Mouse (Mus musculus): ENCODE measurements around the gene Ece1.

Gene Ece1

GRCm38 (mm10) chr4:137984212-137984611, 122.2 kb downstream of the Ece1 start:
- peak; percentile 35 for DNase-seq (ENCODE audit: low spot score)

DNA sequence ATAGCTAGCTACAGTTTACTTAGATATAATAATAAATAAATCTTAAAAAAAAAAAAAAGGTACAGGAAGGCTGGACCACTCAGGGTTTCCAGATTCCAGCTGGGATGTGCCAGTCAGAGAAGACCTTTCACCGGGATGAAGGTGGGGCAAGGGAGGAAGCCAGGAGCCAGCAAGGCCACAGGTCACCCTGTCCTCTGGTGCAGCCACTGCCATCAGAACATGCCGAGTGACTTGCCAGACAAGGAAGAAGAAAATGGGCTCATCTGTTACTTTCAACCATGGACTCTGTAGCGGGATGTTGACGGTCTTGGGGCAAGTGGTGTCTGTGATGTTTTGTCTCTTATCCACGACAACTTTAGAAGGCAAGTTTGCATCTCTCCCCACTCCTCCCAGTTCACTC, 122.7 kb downstream of the Ece1 start:
- DNase-seq (ENCODE audit: low spot score), result no peak

DNA sequence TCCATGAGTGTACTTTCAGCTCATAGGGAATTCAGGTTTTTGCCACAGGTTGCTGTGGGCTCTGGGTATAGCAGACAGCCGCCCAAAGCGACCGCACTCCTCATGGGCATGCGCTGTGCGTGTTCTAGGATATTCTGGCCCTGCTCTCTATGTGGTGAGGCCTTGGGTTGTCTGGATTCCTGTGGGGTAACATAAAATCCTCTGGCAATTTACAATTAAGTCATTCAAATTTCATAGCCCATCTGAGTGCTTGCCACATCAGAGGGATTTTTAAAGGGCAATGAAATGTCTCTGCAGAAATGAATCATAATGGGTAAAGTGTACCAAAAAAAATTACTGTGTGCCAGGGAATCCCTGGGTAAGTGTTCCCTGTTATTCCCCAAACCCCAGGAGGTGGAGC, 127.4 kb downstream of the Ece1 start:
- DNase-seq (ENCODE audit: low spot score), result no peak

DNA sequence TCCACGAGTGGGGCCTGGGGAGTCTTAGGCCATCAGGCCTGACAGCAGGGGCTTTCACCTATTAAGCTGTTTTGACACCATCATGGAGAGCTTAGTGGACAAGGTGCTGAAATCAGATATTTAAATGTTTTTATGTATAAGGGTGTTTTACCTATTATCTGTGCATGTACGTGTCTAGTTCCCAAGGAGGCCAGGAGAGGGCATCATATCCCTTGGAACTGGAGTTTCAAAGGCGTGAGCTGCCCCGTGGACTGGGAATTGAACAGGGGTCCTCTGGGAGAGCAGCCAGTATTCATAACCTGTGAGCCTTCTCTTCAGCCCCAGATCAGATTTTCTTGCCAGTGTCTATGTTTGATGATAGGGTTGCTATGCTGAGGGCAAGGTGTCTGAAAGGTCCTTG, 128.4 kb downstream of the Ece1 start:
- DNase-seq (ENCODE audit: low spot score), result no peak

GRCm38 (mm10) chr4:137991240-137991639, 129.2 kb downstream of the Ece1 start:
- no peak for DNase-seq (ENCODE audit: low spot score)

- no peak for DNase-seq (ENCODE audit: low spot score)
Measured at GRCm38 (mm10) chr4:137992890-137993289, 130.9 kb downstream of the Ece1 start, which contains the start of gene Eif4g3. Gene Eif4g3, plus strand, starts transcription at chr4:137993022.

DNA sequence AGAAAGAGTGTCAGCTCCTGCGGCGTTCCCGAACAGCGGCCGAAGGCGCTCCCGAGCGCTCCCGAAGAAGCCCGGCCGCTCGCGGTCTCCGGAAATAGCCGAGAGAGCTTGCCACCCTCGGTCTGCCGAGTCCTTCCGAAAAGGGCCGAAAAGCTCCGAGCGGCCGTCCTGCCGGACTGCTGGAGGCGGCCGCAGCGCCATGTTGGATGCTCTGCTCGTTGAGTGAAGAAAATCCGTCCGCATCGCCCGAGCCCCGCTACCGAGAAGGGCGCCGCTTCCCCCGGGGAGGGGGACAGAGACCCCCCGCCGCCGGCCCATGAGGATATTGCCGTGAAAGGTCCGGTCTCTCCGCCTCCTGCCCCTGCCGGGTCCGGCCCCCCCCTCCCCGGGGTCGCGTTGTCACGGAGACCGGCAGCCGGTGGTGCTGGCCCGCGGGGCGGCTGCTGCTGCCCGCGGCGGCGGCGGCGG, 131.3 kb downstream of the Ece1 start:
- peak; percentile 98 for DNase-seq (ENCODE audit: low spot score)

GRCm38 (mm10) chr4:137993821-137994561, 132.0 kb downstream of the Ece1 start:
- peak; percentile 48 for DNase-seq (ENCODE audit: low spot score)

GRCm38 (mm10) chr4:137994562-137995336, 132.7 kb downstream of the Ece1 start:
- no peak for DNase-seq (ENCODE audit: low spot score)

- no peak for DNase-seq (ENCODE audit: low spot score)
Measured at GRCm38 (mm10) chr4:137995399-137995798, 133.4 kb downstream of the Ece1 start.

DNA sequence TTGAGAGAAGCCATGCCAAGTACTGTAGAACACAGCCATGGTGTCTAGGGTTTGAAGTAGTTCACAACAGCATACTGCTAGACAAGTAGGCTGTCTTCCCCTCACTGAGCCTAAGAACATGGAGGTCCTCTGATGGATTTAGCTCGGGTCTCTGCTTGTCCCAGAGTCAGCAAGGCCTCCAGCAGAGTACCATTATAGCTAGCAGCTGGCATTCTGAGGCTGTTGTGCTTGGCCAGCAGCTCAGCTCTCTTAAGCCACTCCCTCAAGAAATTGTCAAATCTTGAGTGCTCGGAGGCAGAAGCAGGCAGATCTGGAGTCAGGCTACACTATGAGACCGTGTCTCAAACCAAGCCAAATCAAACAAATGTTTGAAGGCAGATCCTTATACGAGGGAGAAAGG, 136.2 kb downstream of the Ece1 start:
- DNase-seq (ENCODE audit: low spot score), result no peak

- no peak for DNase-seq (ENCODE audit: low spot score)
Measured at GRCm38 (mm10) chr4:138000682-138001081, 138.6 kb downstream of the Ece1 start.

GRCm38 (mm10) chr4:138003909-138004610, 142.0 kb downstream of the Ece1 start:
- no peak for DNase-seq (ENCODE audit: low spot score)

GRCm38 (mm10) chr4:138005781-138006180, 143.7 kb downstream of the Ece1 start:
- DNase-seq (ENCODE audit: low spot score), result no peak

DNA sequence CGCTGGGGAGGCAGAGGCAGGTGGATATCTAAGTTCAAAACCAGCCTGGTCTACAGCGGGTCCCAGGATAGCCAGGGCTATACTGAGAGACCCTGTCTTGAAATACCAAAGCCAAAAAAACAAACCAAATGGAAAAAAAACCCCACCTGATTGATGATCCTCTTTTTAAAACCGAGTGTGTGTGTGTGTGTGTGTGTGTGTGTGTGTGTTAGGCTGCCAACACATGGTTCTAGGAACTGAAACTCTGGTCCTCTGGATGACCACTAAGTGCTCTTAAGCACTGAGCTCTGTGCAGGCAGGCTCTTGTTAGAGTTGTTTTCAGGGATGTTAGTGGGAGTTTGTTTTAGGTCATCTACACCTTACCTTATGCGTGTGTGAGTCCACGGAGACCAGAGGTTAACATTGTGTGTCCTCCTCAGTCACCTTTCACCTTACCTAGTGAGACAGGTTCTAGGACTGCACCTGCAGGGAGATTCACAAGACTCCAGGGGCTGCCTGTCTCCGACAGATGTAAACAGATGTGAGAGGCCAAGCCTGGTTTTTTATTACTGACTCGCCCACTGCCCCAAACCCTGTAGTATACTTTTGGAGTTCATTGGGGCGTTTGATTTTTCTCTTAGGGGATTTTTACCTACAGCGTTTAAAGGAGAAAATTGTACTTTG, 145.0 kb downstream of the Ece1 start:
- DNase-seq (ENCODE audit: low spot score), result no peak

DNA sequence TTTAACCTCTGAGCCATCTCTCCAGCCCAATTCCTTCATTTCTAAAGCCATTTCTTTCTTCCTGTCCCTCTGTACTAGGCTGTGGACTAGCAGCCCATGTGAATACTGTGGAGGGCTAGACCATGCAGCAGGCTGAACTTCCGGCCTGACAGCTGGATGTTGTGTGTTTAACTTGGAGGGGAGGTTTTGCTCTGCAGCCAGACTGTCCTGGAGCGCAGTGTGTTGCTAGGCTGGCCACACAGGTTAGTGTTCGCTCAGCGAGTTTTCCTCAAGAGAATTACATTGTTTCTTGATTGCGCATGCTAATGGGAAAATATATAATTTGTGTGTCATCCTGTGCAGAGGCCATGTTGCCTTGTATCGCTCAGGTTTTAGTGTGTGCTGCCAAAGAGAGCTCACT, 146.6 kb downstream of the Ece1 start:
- DNase-seq (ENCODE audit: low spot score), result no peak

DNA sequence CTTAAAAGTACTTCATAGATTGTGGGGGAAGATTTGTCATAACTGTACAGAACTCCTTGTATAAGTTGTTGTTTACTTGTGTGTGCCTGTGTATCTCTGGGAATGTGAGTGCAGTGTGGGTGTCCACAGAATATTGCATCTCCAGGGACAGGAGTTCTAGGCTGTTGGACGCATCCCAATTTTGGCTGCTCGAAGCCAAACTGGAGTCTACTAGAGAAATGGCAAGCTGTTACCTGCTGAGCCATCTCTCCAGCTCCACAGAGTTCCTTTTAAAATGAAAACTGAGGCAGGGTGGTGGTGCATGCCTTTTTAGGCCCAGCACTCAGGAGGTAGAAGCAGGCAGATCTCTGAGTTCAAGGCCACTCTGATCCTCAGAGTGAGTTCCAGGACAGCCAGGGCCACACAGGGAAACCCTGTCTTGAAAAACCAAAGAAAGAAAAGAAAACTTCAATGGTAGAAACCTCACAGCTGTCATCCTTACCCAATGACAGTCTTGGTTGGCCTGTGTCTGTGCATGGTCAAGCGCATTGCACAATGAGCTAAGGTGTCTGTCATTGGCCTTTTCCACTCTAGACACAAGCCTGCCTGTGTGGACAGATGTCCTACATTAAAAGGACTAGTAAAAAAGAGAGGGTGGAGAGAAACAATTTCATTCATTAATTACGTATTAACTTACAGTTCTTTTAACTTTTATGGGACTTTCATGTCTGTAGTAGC, 147.9 kb downstream of the Ece1 start:
- DNase-seq (ENCODE audit: low spot score), result no peak

GRCm38 (mm10) chr4:138013723-138014479, 151.9 kb downstream of the Ece1 start:
- DNase-seq (ENCODE audit: low spot score), result no peak

Data from embryo, embryonic 10.5 days (tissue).